Comparison of ENCODE assay signal across 8 mouse cellular contexts in the genomic region with DNA sequence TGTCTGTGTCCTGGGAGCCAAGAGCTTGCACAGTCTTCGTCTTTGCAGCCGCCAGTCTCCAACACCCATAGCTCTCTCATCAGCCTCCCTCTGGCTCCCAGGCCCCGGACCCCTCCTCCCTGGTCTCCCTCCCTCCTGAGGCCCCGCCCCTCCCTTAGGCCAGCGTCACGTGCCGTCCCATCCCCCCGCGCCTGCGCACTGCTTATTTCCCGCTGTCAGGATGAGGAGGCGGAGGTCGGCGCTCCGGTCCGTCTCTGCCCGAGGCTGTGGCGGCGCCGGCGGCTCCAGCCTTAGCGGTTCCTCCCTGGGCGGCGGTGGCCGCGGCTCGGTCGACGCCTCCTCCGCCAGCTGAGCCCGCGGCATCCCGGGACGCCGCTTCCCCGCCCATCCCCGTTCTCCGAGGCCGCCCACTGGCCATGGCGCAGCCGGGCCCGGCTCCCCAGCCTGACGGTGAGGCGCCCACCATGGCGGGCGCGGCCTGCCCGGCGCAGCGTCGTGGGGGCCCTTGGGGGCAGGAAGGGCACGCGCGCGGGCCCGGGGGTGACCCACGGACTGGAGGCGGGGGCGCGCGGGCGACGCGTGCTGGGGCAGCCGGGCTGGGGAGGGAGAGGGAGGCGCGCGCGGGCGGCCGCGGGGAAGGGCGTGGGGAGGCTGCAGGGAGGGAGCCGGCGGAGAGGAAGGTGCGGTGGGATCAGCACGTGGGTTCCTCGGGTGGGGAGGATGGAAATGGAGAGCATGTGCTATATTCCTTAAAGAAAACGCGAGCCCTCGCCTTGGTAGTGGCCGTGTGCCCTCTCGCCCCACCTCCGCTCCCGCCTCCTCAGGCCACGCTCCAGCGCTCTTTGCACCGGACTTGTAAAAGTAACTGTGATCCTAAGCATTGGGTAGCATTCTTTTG. TPM values are rescaled to one million over a fixed set of nuclear protein-coding genes. Genes with fewer than 3 reads are reported as not detected.
DNase-seq lines count a peak whose midpoint lies in the region; TF ChIP-seq lines count a peak whose summit lies in the region.

A gene (plus strand): TSS at position 220 of the 898 bp plus-strand sequence.

- peaks cover 4% of the 10 kb centered on the region for H3K36me3 ChIP-seq in megakaryocyte, embryonic 14.5 days (replicated peaks; ENCODE audit: low read length)

- TF ChIP-seq CTCF in gastrocnemius, adult 2 months (IDR thresholded peaks at IDR 0.05), result no peak

- peak within 1 kb of the TSS; percentile 95 for H3K4me3 ChIP-seq in gastrocnemius, adult 2 months
- peak within 1 kb of the TSS; percentile 99 for H3K4me3 ChIP-seq in megakaryocyte, embryonic 14.5 days (replicated peaks)

- peak within 1 kb of the TSS; percentile 93 for H3K27ac ChIP-seq in gastrocnemius, adult 2 months

- peaks cover 8% of the 10 kb centered on the region for H3K27me3 ChIP-seq in megakaryocyte, embryonic 14.5 days (replicated peaks)

- peaks cover 36% of the 10 kb centered on the region for H3K4me1 ChIP-seq in megakaryocyte, embryonic 14.5 days

- peak; percentile 96 for DNase-seq in WW6 (ENCODE audit: low read depth, low spot score)
- DNase-seq in cerebellum, postnatal 4 days (ENCODE audit: low spot score in 2 of 2), result peak; percentile 96 to 97
- peak; percentile 98 for DNase-seq in gastrocnemius, adult 2 months
- peak; percentile 73 for DNase-seq in hindlimb bud, embryonic 11.5 days (ENCODE audit: extremely low spot score, low read depth, low spot score)
- DNase-seq in left cerebral cortex, adult 8-10 months (ENCODE audit: low spot score in 2 of 2), result peak; percentile 83 to 85
- peak; percentile 96 to 98 for DNase-seq in right cerebral cortex, postnatal 10 days (ENCODE audit: low spot score in 2 of 2)
- DNase-seq in urinary bladder, postnatal 25 days (ENCODE audit: low spot score), result peak; percentile 97

- H3K9me3 ChIP-seq in megakaryocyte, embryonic 14.5 days, result no peaks in the 10 kb centered on the region

- intact Hi-C loops in gastrocnemius, adult 2 months (cut with DNase I), result no loop called here

RNA-seq across cellular contexts. Expression of the gene that starts here (rescaled TPM):
- 10 to 100 TPM; 37.2 to 37.8 TPM for total RNA-seq in gastrocnemius, adult 2 months (2021)
- 100 to 1,000 TPM; 123 to 128 (median 125) TPM for total RNA-seq in left cerebral cortex, adult 8-10 months (2022)
- 2.9 and 29.2 TPM in 2 replicates for polyA plus RNA-seq in megakaryocyte, embryonic 14.5 days (2012; ENCODE audit: insufficient read depth, low replicate concordance)

Comparison
In these comparisons a context has a peak if more than half of its experiments do, and no peak if none do; other contexts are left out.
1. Peak in every context shown above with its lines: DNase-seq, H3K4me3 ChIP-seq and H3K27ac ChIP-seq.